In genomic region chr8:12825686-12826237, GRCm38 (mm10) we compare ENCODE assay signal across 18 mouse cellular contexts. TPM values are rescaled to one million over a fixed set of nuclear protein-coding genes. Genes with fewer than 3 reads are reported as not detected.
DNase-seq lines count a peak whose midpoint lies in the region; ATAC-seq lines count a peak whose summit lies in the region.
"Had no signal": no experiment of that assay in that cellular context is flagged by ENCODE, and none has a peak within 500 bp of the region (broad histone marks: within the 10 kb centered on the region; RNA-seq: fewer than 3 reads in every experiment).

No protein-coding gene starts in this region.

- no peaks in the 10 kb centered on the region for H3K27me3 ChIP-seq in heart, embryonic 11.5 days (ENCODE audit: control insufficient read depth, insufficient read depth, low read length)
- H3K27me3 ChIP-seq: hindbrain, embryonic 15.5 days; kidney, embryonic 15.5 days; midbrain, embryonic 12.5 days had no signal

- intact Hi-C loops in heart, postnatal 14 days (cut with DNase I) = no loop called here

- DNase-seq in heart, postnatal 14 days = no peak
- peak; percentile 59 for DNase-seq in adipocyte (ENCODE audit: low spot score)
- DNase-seq in lung, adult 18-20 months = peak; percentile 85 to 91
- peak; percentile 56 to 66 for DNase-seq in lung, postnatal 4 days
- DNase-seq in embryo, embryonic 10.5 days (ENCODE audit: low spot score) = no peak
- DNase-seq in right cerebral cortex, postnatal 10 days (ENCODE audit: low spot score in 2 of 2) = no peak
- no peak for DNase-seq in adrenal gland, adult 8-10 months
- DNase-seq: adrenal gland, postnatal 25 days; cerebellum, adult 9-10 months; forebrain, postnatal 0 days; gastrocnemius, postnatal 14 days had no signal

- peaks cover 27% of the 10 kb centered on the region for H3K4me1 ChIP-seq in heart, embryonic 11.5 days (ENCODE audit: control insufficient read depth, insufficient read depth, low read length)
- H3K4me1 ChIP-seq: hindbrain, embryonic 15.5 days; midbrain, embryonic 12.5 days had no signal

- no peaks in the 10 kb centered on the region for H3K9me3 ChIP-seq in heart, embryonic 11.5 days (replicated peaks; ENCODE audit: control insufficient read depth, low read length)
- H3K9me3 ChIP-seq: hindbrain, embryonic 15.5 days; kidney, embryonic 15.5 days; midbrain, embryonic 12.5 days had no signal

- no peak overlapping the region for H3K9ac ChIP-seq in heart, embryonic 11.5 days (ENCODE audit: low read depth, low read length)
- H3K9ac ChIP-seq: forebrain, postnatal 0 days; hindbrain, embryonic 15.5 days; kidney, embryonic 15.5 days; liver, embryonic 14.5 days; midbrain, embryonic 12.5 days had no signal

- H3K4me2 ChIP-seq in heart, embryonic 11.5 days = no peak overlapping the region
- H3K4me2 ChIP-seq: hindbrain, embryonic 15.5 days; kidney, embryonic 15.5 days; midbrain, embryonic 12.5 days had no signal

- 66% methylated on average over 8 of the region's 8 CpGs for WGBS in heart, embryonic 11.5 days (ENCODE audit: insufficient replicate concordance)

- ATAC-seq in heart, embryonic 11.5 days (replicated peaks; ENCODE audit: insufficient number of reproducible peaks, low FRiP score, low TSS enrichment) = no peak
- ATAC-seq: forebrain, postnatal 0 days had no signal

- peaks cover 6% of the 10 kb centered on the region for H3K36me3 ChIP-seq in heart, embryonic 11.5 days (ENCODE audit: control insufficient read depth, insufficient read depth, low read length)

- H3K4me3 ChIP-seq in heart, embryonic 11.5 days (ENCODE audit: low read depth, low read length) = no peak overlapping the region
- H3K4me3 ChIP-seq: erythroblast, embryonic 14.5 days; hindbrain, embryonic 15.5 days; kidney, embryonic 15.5 days; left cerebral cortex, adult 2 months; midbrain, embryonic 12.5 days had no signal

- 0 out of 2 replicates have a peak overlapping the region, but pooled peaks have one; percentile 63 for H3K27ac ChIP-seq in heart, embryonic 11.5 days (ENCODE audit: low read depth, low read length)
- H3K27ac ChIP-seq: hindbrain, embryonic 15.5 days; kidney, embryonic 15.5 days; left cerebral cortex, adult 2 months; liver, embryonic 14.5 days; midbrain, embryonic 12.5 days had no signal

RNA-seq across cellular contexts. Expression of gene Mcf2l, which starts 47.8 kb away (rescaled TPM):
- polyA plus RNA-seq in heart, embryonic 11.5 days (2014; fragmentation: Nextera tagmentation; extraction: Ambion mirVana) = 8.8 and 11.3 TPM in 2 replicates
- 100 to 1,000 TPM; 104 to 109 TPM for total RNA-seq in heart, postnatal 14 days (2021)
- 10 to 100 TPM; 21.8 to 48.2 (median 31.7) TPM for total RNA-seq in adrenal gland, adult 8-10 months (2022)

Comparison
In these comparisons a context has a peak if more than half of its experiments do, and no peak if none do; other contexts are left out.
1. DNase-seq: peak in adipocyte (single experiment), lung, adult 18-20 months (2 of 2) and lung, postnatal 4 days (2 of 2); none in heart, postnatal 14 days (0 of 2), embryo, embryonic 10.5 days (single experiment), right cerebral cortex, postnatal 10 days (0 of 2) and adrenal gland, adult 8-10 months (single experiment).